Mouse (Mus musculus) cerebellum, postnatal 36 days (tissue): ENCODE measurements around the gene Cbx3.
A peak's percentile ranks its signal among the peaks of the same experiment; 100 is the strongest.

Source experiments
- DNase-seq, 2 experiments: peaks; one replicate each; pipeline ENCODE4 v3.0.0; 2021 to 2022; ENCODE audit warnings: mixed read lengths in 2 of 2

The Cbx3 gene

DNA sequence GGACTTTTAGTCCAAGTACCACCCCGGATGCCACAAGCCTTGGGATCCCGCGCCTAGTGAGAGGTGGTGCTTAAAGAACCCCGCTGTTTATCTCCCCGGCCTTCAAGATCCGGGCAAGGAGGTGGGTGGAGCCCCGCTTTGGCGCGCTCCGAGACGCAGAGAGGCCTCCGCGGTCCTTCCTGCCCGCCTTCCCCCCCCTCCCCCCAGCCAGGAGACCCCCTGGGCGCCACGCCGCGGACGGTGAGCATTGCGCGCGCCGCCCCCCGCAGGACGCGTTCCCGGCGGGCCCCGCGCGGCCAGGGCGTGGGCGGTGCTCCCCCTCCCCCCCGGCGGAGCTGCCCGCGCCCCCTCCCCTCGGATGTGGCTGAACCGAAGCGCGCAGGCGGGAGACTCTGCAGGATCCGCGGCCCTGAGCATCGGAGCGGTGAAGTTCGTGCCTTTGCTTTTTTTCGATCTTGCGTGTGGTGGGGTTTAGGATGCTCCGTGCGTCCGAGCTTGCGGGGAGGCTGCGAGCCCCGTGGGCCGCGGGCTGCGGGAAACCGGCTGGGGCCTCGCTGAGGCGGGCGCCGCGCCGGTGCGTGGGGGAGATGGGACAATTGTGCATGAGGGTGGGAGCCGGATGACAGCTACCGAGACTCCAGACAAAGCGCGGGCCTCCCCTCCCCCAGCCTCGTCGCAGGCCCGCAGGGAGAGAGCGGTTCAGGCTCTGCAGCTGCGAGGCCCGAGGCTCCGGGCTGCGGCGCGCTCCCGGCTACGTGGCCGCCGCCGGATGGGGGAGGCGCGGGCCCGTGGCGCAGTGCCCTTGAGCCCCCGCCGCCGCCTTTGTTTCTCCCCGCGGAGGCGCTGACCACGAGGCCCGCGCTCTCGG, at the start of gene Cbx3:
Cbx3 (plus strand) TSS at position 50 of the 868 bp plus-strand sequence.
- peak; percentile 77 to 83 for DNase-seq

DNA sequence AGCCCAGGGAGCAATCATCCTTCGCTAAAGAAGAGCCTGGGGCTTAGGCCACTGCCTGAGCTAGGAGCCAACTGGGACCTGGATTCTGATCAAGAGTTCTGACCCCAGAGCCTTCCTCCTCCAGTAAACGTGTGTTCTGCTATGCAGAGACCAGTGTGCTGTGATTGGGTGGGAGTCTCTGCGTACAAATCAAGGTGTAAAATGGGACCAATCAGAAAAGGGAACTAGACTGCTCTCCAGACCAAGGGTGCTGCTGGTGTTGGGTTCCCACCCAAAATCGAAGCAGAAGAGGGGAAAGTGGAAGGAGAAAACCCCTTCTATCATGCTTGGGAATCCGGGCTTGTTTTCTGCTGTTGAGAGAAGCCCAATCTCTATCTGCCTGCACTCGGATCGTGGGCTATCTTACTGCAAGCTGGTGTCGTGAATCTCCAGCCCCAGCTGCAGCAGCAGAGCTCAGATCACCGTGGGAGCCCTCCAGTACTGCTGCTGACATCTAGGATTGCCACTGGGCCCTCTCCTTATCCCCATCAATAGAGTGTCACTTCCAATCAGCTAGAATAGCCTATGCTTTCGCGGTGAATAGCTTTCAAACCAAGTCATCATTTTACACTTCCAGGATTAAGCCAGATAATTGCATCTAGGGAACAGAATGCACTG, 46.6 kb upstream of the Cbx3 start:
- DNase-seq, result no peak

GRCm38 (mm10) chr6:51424537-51424936, 45.6 kb upstream of the Cbx3 start:
- no peak for DNase-seq

- DNase-seq, result peak in 1 of 2 experiments; percentile 39
These were observed 37.4 kb upstream of the Cbx3 start, which contains the start of gene Nfe2l3 for GRCm38 (mm10) chr6:51432535-51433397. Nfe2l3 (plus strand) TSS chr6:51432670.

DNA sequence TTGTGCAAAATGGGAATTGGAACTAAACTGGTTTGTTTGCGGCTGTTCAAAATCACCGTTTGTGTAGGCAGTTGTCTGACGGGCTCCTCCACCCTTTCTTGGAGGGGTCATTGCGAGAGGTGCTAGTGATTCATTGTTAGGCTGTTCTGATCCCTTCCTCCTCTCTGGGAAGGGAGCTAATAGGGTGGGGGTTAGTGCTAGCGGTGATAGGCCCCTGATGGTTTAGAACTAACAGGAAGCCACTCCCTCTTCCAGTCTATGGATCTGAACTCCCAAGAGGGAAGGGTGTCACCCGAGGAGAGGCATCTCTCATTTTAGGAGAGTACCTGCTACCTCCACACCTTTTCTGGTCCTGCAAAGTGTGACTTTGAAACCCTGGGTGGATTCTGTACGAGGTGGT, 35.9 kb upstream of the Cbx3 start:
- no peak for DNase-seq

- no peak for DNase-seq
These were observed 32.5 kb upstream of the Cbx3 start for GRCm38 (mm10) chr6:51437665-51438064.

GRCm38 (mm10) chr6:51438826-51439330, 31.3 kb upstream of the Cbx3 start:
- no peak for DNase-seq

DNA sequence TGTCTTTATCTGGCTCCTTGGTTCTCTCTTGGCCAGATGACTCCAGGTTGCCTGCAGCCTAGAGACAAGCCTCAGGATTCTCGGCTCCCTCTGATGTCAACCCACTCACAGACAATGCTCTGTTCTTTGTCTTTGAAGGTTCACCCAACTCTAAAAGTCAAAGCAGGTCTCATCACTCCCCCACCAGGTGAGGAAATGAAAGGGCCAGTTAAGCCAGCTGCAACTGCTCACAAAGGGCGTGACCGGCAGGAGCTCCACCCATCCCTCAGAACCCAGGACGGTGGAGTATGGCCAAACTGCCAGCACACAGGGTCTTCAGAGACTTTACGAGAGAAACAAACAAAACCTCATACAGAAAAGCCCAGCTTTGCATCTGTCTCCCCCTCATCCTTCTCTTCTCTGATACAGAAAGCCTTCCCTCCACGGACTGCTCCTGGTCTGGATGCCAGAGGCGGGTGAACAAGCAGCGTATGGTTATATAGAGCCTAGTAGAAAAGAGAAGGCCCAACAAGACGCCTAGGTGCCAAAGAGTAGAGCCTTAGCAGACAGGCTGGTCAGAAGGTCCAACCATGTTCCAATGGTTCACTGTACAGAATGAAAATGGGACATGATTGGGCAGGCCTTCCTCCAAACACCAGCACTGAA, 27.8 kb upstream of the Cbx3 start:
- no peak for DNase-seq

DNA sequence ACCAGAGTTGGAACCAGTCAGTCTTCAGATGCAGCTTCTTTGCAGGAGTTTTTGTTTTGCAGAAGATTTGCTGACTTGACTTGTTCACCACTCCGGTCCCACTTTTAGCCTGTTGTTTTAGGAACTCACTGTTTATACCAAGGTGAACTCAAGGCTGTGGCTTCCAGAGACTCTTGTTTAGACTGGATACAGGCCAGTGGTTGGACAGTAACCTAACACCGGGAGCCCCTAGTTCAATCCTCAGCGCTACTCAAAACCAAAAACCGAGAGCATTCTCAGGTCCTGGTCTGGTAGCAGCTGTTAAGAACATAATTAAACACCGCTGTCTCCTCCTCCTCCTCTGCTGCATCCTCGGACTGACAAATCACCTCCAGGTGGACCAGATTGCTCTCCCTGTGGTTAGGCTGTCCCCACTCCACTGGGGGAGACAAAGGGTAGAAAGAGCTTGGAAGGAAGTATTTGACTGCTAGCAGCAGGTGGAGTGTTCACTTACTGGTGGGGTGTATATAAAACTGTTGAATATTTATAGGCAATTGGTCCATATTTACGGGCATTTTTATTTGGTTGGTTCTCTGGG, 17.1 kb upstream of the Cbx3 start:
- no peak for DNase-seq

GRCm38 (mm10) chr6:51454949-51455348, 15.2 kb upstream of the Cbx3 start:
- DNase-seq, result no peak

GRCm38 (mm10) chr6:51456198-51456597, 14.0 kb upstream of the Cbx3 start:
- no peak for DNase-seq

- no peak for DNase-seq
These were observed 12.9 kb upstream of the Cbx3 start for GRCm38 (mm10) chr6:51457283-51457682.

DNA sequence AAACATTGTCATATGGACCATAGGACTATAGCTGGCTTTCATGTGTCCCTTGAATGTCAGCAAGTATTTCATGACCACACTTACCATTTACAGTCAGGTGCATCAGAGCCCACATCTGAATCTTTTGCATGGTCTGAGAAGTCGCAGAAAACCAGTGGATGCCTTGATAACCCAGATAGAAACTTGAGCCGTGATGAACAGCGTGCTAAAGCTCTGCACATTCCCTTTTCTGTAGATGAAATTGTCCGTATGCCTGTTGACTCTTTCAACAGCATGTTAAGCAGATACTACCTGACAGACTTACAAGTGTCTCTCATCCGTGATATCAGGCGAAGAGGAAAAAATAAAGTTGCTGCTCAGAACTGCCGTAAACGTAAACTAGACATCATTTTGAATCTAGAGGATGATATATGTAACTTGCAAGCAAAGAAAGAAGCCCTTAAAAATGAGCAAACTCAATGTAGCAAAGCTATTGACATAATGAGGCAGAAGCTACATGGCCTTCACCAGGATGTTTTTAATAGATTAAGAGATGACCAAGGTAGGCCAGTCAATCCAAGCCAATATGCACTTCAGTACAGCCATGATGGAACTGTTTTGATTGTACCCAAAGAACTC, 12.3 kb upstream of the Cbx3 start:
- DNase-seq, result no peak

DNA sequence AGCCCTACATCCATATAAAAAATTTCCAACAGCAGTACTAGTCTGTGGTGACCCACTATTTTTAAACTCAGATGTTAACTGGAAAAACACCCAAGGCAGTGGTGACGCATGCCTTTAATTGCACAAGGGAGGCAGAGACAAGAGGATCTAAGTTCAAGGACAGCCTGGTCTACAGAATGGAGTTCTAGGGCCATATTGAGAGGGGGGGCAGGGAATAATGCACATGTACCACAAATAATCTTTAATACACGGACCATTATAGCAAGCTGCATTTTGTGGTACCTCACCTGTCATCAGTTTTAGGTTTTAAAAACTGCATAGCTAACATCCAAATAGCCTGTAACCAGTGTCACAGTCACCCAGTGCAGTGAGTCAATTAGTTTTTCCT, 11.2 kb upstream of the Cbx3 start:
- no peak for DNase-seq

DNA sequence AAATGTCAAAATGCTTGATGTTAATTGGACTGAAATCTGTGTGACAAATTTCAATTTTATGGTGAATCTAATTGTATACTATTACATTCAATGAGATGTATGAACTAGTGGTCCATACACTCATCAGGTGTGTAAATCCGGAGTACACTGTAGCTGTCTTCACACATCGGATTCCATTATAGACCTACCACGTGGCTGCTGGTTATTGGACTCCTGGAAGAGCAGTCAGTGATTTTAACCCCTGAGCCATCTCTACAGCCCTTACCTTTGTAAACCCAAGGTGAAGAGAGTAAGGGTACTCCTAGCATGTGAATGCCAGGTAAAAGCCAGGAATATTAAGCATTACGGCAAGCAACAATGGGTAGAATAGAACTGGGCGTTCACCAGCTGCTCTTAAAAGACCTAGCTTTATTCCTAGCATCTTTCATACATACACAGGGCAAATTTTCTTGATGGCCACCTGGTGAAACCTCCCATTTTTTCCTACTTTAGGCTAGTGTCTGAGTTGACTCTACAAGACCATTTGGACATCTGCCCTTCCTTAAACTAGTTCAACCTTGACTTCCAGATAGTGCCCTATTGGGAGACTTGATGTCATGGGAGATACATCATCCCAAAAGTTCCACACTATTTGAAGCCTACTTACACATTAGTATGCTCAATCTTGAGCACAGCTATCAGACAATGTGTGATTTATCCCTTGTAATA, 10.7 kb upstream of the Cbx3 start:
- no peak for DNase-seq

DNA sequence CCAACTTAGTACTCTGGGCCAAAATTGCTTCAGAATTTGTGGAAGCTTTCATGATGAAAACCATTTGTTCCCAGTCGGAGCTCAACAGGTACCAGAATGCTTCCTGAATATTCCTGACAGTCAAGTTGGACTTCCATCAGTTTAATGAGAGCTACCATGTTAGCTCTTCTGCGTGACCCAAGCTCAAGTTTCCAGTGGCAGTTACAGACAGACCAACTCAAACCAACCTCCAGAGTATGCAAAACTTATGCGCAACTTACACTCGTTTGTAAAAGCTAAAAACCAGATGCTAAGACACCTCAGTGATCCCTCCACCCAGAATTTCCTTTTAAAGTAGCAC, 10.2 kb upstream of the Cbx3 start:
- DNase-seq, result no peak

DNA sequence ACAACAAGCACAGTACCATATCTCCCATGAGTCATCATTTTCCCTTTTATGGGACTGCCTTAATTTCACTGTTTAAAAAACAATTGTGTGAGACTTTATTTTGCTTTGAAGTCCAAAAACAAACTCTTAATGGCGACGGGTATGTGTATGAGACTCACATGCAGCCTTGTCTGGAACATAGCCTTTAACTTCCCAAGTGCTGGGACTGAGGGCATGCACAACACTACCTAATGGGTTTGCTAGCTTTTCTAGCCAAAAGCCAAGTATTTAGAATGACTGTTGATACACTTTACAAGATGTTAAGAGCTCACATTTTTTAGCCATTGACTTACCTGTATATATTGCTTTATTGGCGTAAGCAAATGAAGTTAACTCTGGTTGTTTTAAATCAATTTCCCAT, 9.8 kb upstream of the Cbx3 start:
- DNase-seq, result no peak

- DNase-seq, result no peak
These were observed 2.5 kb upstream of the Cbx3 start for GRCm38 (mm10) chr6:51467649-51468048.

DNA sequence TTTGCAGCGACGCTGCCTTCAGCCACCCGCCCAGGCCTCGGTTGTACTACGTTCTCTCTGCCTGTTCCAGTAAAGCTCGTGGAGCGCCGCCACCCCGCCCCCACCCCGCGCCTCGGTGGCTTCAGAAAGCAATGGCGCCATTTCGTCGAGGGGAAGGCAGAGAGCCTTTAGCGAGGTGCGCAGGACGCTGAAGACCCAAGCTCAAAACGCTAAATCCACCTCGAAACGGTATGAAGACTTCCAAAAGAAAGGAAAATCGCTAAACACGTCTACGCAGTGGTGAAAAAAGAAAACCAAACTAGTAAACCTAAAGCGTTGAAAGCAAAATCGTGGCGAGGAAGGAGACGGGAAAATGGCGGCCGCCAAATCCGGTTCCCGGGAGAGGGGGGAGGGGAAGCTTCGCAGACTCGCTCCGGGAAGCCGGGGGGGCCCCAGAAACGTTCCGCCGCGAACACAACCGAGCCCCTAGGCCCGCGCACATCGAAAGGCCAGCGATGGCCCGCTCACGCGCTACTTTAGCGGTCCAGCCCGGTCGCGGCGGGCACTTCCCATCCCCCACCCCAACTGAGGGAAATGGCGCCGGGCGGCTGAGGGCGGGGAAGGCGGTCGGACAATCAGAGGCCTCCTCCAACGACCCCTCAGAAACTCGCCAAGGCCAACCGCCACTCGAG, 1.1 kb upstream of the Cbx3 start:
- DNase-seq, result peak; percentile 72 to 83

DNA sequence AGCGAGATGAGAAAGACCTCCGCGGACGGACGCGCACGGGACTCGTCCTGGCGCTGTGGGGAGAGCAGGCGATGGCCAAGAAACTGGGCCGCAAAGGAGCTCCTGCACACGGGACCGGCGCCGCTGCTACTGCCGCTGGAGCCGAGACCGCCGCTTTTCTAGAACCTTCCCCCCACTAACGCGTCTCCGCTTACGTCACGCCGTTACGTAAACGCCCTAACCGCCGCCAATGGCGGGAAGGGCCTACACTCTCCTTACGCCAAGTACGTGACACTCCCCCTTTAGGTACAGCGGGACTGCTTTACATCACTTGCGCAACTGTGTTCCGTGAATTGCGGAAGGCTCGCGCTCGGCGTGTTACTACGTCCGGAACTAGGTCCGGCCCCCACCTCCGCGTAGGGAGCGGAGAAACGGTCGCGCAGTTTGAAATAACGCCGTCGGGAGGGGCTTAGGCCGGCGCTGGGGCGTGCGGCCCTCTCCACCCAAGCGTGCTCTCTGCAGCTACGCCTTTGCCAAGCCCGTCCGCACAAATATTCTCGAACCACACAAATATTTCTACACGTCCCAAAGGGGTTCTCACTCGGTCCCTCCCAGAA, 347 bp upstream of the Cbx3 start, which contains the start of gene Hnrnpa2b1:
Hnrnpa2b1 (minus strand) TSS at position 180 of the 596 bp plus-strand sequence.
- peak; percentile 97 to 100 for DNase-seq
